Mouse (Mus musculus) kidney, postnatal 25 days (tissue): ENCODE results near the gene Grip1.

Experiments
- DNase-seq, 2 experiments: peaks; one replicate each; pipeline ENCODE4 v3.0.0; 2021; ENCODE audit warnings: mixed read lengths in 2 of 2

Grip1 gene

DNA sequence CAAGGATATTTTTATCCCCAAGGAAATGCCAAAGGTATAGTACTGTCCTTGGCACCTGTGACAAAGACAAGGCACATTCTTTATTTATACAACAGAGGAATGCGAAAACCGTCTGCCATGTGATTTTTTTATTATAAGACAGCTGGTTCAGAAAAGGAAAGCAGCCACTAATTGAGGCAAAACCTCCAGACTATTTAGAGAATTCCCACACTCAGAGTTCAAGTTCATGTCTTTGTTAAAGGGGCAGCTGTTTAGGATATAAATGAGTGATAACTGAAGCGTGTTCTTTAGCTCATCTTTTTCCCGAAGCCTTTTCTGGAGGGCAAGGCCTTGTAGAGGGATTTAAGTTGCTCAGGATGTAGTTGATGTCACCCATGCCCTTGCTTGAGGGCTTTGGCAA lies 126.4 kb downstream of the Grip1 start:
- no peak for DNase-seq

DNA sequence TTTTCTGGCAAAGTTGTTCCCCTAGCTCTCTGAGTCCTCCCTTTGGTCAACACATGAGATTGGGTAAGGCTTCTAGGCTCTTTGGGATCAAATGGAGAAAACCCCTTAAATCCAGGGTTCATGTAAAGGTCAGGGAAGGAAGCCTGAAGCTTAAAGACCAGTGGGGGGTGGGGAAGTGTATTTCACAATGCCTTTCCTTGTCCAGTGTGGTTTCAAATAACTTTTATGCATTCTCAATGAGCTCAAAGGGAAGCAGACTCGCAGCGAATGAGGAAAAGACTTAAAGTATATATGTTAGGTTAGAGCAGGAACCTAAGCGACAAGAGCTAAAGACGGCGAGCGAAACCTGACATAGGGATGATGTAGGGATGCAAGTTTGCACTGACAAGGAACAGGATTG lies 131.0 kb downstream of the Grip1 start:
- DNase-seq: no peak

DNA sequence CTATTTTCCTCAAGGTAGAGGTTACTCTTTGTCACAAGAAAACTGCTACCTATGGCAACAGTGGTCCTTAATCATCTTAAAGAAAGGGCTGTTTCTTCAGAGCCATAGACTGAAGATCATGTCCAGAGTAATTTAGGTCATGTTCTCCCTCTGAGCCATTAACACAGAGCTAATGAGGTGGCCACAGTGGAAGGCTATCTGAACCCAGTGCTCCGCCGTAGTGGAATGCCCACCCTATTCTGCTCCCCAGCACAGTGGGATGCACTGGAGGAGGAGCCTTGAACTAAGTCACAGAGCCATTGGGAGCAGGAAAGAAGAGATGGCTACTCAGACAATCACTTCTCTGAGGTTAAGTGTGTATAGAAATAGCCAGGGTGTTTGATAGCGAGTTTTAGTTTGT lies 133.3 kb downstream of the Grip1 start:
- DNase-seq: no peak

DNA sequence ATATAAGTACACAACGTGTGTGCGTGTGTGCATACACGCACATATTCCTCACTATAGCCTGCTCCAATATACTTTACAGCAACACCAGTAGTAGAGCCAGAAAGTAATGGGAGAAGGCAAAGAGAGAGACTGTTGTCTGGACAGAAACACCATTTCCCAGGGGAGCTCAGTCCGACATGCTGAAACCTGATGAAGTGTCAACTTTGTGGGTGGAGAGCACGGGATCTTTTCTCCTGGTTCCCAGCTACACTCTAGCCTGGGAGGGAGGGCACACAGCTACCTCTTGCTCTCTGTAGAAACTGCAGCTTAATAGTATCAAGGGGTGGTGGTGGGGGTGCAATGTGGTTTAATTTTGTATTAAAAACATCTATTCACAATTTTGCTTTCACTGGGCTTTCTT lies 143.2 kb downstream of the Grip1 start:
- no peak for DNase-seq

DNA sequence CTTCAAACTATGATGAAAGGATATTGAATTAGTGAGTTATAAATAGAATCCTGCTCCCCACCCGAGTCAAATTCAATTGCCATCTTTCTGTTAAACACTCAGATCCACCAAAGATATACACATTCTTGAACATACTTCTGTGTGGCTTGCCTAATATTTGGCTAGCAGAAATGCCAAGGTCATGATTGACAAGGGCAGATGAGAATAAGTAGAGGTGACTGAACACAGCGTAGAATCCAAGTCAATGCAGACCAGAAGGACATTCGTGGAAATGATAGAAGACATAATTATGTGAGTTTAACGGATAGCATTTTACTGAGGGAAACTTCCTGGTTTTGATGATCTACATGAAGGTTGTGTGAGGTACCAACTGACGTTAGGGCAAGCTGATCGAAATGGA lies 153.9 kb downstream of the Grip1 start:
- no peak for DNase-seq

DNA sequence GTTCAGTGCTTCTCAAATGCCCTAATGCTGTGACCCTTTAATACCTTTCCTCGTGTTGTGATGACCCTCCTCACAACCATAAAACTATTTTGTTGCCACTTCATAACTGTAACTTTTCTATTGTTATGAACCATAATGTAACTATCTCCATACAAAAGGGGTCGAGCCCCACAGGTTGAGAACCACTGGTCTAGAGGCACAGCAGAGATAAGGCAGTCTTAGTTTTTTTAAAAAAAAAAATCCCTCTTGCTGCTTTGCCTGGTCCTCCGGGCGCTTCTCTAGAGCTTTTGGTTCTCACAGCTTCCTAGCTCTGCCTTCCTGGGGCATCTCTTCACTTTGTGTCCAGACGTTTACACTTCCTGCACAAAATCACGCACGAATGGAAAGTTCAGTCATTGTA lies 155.4 kb downstream of the Grip1 start:
- DNase-seq: no peak

DNA sequence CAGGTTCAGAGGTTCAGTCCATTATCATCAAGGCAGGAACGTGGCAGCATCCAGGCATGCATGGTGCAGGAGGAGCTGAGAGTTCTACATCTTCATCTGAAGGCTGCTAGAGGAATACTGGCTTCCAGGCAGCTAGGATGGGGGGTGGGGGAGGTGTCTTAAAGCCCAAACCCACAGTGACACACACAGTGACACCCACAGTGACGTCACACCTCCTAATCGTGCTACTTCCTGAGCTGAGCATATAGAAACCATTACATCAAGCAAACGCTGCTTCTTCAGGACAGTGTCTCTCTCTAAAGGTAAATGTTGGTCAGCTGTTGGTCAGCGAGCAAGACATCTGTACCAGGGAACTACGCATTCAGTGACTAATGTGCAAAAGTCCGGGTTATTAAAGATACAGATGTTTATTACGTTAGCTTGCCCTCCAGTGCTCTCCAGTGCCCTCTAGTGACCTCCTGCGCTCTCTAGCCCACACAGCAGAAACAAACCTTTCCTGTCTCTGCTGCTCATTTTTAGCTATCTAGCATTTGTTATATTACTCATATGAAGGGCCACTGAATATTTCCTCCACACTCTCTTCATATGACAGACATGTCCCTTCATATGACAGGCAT lies 156.8 kb downstream of the Grip1 start:
- peak in 1 of 2 experiments; percentile 36 for DNase-seq

DNA sequence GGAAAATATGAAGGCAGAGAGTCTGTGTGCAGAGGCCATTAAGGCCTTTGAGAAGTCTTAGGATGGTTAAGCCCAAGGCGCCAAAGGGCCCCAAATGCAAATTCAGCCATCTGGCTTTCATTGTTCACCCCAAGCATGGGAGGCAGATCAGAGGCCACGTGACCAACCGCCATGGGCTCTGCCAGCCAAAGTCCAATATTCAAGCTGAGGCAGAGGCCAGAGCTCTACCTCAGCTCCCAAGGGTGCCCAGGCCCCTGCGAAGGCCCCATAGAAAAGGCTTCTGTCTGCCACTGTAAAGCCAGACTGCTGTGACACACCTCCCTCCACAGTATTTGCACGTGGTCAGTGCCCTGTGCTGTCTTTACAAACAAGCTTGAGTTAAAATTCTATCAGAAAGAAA lies 158.4 kb downstream of the Grip1 start:
- peak in 1 of 2 experiments; percentile 39 for DNase-seq

DNA sequence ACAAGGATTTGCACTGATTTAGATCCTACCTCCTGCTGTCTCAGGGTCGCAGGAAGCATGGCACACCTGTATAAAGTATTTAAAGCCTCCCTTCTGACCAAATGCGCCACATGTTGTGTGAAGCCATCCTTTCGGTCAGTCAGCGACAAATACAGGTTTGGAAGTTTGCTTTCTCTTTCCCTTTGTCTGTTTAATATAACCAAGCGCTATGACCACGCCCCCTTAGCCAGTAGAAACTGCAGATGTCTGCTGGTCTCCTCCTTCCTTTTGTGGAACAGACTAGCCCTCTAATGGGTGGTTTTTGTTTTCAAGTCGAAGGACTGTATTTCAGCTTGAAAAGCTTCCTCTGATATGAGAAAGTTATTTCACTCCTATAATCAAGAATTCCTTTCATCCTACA lies 161.1 kb downstream of the Grip1 start:
- peak in 1 of 2 experiments; percentile 11 for DNase-seq

DNA sequence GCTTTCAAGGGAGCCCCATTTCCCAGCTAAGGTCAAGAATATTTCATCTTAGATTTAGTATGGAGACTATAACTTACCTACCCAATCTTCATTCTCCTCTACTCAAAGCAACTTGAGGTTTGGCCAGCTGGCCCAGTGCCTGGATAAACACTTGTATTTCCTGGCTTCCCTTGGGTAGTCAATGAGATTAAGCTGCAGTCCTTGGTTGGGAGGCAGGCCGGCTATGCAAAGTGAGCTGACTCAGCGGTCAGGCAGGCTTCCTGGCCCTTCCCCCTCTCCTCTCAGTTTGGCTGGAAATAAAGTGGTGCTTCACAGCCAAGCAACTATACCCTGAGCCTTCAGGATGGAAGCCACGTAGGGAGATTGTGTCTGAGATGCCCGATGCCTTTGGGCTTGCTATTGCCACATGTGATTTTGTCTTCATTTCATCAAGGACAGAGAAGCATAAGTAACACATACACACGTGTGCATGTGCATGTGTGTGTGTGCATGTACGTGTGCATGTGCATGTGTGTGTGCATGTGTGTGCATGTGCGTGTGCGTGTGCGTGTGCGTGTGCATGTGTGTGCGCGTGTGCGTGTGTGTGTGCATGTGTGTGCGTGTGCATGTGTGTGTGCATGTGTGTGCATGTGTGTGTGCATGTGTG lies 161.7 kb downstream of the Grip1 start:
- peak; percentile 88 to 91 for DNase-seq

DNA sequence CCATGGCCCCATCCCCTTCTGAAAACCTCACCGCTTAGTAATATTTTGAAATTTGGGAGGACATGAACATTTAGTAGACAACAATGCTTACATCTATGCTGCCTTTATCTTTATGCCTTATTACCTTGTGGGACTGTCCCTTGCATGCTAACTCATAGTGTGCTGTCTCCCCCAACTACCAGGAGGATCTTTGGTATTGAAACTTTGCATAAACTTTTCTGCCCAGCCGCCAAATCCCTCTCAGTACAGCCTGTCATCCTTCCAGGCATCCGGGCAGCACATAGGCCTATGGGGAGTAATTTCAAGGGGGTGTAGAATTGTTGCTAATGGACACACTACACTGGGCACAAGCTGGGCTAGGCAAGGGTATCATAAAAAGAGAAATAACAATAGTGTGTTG lies 162.4 kb downstream of the Grip1 start:
- no peak for DNase-seq

DNA sequence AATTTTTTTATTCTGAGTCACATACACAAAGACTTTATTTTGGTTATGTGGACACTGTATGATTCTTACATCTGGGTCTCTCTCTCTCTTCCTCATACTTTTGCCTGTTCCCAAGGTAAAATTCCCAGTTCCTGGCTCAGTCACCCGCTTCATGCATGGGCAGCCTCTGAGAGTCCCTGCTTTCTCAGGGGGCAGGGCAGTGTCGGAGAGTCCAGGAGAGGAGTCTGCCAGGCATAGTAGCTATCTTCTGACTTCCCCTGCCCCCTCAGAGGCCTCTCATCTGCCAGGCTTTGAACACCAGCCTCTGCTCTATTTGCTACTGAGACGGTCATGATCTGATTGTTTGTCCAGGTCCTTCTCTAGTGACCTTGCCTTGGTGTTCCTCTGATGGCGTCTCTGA lies 175.0 kb downstream of the Grip1 start:
- DNase-seq: no peak

DNA sequence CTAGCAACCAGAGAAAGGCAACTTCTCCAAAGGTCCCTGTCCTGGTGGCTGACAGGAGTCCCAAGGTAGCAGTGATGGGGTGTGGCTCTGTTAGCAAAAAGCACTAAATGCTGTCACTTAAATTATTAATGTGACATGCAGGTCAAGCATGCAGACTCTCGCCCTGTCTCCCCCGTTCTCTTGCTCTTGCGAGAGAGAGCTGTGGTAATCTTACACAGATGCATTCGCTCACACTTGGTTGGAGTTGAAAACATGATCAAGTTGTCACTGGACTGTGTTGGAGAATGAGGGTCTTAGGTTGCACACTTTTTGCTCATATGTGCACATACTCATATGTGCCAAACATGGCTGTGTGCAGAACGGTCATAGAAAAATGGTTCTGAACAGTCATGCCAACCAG lies 176.8 kb downstream of the Grip1 start:
- no peak for DNase-seq

DNA sequence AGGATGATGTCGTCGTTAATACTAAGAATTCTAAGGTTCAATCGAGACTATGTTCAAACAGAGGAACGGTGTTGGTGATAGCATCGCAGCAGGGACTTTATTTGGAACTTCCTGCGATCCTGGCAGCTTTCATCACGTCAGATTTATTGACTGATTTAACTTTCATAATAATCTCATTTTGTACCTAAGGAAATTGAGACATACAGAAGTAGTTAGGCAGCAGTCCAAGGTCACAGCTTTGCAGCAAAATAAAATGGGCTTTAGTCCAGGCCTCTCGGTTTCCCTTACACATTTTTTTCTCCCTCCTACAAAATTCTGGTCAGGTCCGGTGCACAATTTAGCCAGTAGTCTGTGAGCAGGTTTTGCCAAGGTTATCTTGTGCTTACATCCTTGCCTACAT lies 178.3 kb downstream of the Grip1 start:
- DNase-seq: no peak

DNA sequence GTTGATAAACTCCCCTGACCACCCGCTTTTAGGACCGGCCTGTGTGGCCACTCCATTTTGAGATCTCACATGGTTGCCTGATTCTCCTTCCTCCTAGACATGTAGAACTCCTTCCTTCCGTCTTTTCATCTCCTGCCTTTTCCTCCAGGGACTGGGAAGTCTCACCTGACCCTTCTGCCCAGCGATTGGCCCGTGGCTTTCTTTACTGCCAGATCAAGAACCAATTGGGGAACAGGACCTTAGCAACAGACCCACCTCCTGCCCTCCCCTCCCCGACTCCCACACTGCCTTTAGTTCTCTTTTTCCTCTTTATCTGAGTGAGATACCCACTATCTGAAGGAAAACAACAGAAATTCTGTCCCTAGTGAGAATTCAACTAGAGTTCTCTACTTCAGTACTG lies 180.9 kb downstream of the Grip1 start:
- peak in 1 of 2 experiments; percentile 14 for DNase-seq

DNA sequence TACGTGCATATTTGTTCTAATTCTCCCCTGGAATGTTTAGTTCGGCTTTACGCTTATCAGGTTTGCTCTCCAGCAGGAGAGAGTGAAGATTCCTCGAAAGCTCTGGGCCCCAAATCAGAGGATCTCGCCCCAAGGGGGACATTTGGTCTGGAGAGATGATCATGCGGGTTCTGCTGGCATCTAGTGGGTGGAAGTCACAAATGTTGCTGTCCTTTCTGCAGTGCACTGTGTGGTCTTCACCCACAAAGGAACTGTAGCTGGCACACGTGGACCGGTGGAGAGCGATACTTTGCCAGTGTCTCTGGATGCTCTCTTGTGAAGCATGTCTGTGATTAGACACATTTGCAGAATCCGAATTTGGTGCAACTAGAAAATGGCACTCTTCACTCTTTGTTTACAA lies 186.9 kb downstream of the Grip1 start:
- peak in 1 of 2 experiments; percentile 30 for DNase-seq

DNA sequence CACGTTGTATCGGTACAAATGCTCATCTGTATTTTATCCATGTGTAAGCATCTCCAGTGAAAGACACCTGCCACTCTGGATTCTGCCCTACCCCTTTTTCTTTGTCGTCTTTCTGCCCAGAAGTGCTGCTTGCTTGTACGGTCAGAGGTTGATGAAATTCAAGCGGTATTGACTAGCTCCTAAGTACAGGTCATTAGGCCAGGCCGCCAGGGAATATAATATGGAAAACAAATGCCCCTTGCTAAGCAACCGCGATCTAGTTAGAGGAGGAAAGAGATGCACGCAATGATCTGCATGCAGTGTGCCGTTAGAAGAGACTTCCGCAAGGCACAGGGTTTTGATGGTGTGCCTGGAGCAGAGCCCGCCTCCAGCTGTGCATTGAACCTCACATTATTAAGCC lies 187.4 kb downstream of the Grip1 start:
- peak in 1 of 2 experiments; percentile 13 for DNase-seq

DNA sequence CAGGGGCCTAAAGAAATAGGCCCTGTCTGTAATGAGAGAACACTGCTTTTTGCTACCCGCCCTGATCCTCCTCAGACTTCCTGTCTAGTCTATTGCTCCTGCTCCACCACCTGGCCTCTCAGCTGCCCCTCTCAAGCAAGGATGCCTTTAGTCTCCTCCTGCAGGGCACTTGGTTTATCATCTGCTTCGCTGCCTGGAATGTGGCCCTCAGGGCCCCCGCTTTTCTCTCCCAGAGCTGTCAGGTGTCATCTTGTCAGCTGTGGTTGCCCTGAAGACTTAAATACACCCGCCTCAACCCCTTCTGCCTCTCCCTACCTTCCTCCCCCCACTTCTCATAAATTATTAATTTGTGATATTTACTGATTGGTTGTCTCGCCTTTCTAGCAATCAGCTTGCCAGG lies 190.7 kb downstream of the Grip1 start:
- peak in 1 of 2 experiments; percentile 11 for DNase-seq

DNA sequence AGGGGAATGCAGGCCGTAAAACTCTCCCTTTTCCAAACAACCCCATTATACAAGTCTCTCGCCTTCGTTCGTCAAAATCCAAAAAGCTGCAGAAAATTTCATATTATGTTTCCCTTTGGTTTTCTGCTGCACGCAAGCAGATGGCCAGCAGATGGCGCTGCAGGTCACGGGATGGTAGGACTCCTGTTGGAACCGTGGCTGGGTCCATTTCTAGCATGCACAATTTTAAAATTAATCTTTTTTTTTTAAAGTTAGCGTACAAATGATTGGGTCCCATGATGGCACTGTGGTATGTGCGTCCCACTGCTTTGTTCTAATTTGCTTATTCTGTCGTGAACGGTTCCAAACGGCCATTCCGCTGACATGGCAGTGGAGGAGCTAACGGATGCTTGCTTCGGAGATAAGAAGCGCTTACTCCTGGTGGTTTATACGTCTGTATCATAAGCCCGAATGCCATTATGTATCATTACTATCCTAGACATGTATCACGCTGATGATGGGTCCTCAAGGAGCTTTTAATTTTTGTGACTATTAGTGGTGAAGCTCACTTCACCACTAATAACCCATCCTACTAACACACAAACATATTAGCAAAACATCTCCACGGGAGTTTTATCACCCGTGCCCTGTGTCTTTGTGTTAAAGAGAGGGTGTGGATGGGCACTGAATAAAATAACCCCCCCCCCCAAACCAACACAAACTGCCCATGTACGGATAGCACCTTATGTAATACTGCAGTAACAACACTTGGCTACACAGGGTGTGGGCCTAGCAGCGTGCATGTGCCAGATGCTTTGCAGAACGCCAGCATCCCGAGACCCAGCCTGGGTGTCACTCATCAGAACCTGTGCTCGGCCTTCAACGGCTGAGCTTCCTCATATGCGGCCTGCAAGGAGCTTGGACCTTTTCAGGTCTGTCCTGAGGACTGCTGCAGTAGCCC lies 193.1 kb downstream of the Grip1 start:
- DNase-seq: peak; percentile 49 to 76

DNA sequence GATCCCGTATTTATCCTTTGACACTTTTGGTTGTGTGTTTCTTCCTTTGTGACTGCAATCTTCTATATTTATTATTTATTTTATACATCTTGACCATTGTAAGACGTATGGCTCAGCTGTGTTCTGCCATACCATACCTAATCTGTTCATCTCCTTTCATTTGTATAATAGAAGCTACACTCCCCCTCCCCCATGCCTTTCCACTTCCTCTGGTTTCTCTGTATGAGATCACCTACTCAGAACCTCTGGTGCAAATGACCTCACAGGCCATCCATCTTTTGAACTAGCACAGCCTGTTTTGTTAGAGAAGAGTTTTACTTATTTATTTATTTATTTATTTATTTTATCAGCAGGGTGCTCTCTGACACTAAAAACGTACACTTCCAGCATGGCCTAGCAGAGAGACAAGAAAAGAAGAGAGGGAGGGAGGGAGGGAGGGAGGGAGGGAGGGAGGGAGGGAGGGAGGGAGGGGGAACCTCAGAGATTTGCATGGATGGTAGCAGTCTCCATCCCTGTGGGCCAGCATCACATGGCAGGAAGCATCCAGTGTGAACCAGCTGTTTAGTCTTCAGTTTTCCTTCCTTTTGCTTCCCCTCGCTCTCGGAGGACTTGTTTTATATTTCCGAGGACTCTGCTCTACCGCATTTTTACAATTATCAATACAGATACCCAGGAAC lies 207.2 kb downstream of the Grip1 start:
- no peak for DNase-seq

DNA sequence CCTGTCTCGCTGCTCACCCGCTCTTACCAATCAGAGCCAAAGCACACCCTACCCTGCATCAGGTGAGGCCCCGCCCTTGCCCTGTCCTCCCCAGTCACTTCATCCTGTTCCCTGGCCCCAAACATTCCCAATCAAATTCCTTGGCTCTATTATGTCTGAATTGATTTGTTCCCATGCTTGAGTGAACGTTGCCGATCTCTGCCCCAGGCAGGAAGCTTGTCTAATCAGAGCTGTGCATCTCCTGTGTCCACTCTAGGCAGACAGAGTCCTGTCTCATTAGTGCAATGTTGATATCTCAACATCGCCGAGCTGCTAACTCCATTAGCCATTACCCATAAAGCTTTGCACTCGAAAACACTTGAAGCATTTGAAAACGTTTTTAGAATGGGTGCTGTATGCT lies 210.0 kb downstream of the Grip1 start:
- no peak for DNase-seq

DNA sequence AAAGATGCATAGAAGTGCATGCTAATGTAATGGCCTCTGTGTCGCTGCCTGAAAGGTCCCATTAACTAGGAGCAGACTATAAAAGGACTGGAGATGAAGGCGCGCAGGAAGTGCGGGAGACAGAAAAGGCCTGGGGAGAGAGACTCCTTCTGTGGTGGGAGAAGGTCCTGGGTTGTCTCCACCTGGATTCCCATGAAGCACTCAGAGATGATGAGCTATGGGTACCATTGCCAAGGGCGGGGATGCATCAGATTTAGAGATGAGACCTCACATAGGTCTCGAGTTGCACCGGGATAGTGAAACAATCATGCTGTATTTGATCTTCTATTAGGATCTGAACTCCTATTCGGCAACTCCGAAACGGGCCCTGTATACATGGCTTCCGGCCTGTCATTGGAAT lies 212.8 kb downstream of the Grip1 start:
- DNase-seq: no peak

DNA sequence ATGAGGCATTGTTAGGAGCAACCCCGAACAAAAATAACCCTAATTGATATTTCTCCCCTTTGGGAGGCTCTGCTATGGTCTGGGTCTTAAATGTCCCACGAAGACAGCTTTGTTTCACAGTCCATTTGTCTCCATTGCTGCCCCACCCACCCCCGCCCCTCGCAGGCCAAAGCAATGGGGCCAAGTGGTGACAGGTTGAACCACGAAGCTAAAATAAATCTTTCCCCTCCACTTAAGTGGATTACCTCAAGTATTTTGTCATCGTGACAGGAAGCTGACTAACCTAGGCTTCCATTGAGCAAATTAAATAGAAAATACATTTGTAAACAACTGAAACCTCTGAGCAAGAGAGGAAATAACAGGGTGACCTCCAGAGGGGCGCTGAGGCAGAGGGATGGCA lies 216.8 kb downstream of the Grip1 start:
- DNase-seq: no peak
